Mouse (Mus musculus) megakaryocyte, embryonic 14.5 days (primary cell): ENCODE results near the gene Myo5a.

ENCODE experiments used
- FLI1 ChIP-seq: IDR thresholded peaks from 2 replicates; pipeline ENCODE4 v1.6.1; 2012; ENCODE audit warnings: low read length, inconsistent platforms, mixed read lengths
- GATA1 ChIP-seq: IDR thresholded peaks from 3 replicates; pipeline ENCODE4 v1.6.1; 2012; ENCODE audit warnings: mixed read lengths, low read length, inconsistent platforms, borderline replicate concordance

DNA sequence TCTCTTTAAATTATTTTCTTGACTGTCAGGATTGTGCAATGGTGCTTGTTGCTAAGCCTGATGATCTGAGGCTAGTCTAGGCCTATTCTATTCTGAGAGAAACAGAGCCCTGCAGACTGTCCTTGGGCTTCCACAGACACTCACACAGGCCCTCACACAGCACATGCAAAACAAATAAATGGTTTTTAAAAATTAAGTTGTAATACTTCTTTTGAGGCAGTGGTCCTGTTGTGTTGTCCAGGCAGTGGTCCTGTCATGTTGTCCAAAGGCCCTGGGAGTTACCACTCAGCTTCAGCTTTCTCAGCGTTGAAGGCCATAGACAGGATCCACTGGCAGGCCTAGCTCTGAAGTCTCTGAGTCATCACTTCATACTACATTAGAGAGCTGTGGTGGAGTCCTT, 130.7 kb downstream of the Myo5a start:
- TF ChIP-seq GATA1 (no peak), FLI1 (no peak)
